Mouse (Mus musculus) small intestine, adult 2 months (tissue): Measurements from ENCODE around the gene Vmn2r115. TPM values are rescaled to one million over a fixed set of nuclear protein-coding genes. Genes with fewer than 3 reads are reported as not detected.
"Not testable (repeated sequence)": the region's sequence is repeated elsewhere in the genome, so short reads cannot be mapped to it uniquely, and the experiment has no call there.

Experiments
- H3K27ac ChIP-seq: fragments of 200-500 bp; 2 replicates; pipeline ENCODE4 v1.5.1; 2012; ENCODE audit warnings: low read depth, low read length, control low read depth, inconsistent platforms; ENCODE audit not compliant: insufficient read depth
- H3K27me3 ChIP-seq: fragments of 200-500 bp; 2 replicates; pipeline ENCODE4 v1.6.1; 2012; ENCODE audit warnings: mild to moderate bottlenecking, moderate library complexity, low read length, inconsistent platforms; ENCODE audit not compliant: control insufficient read depth, insufficient read depth
- H3K36me3 ChIP-seq: fragments of 200-500 bp; 2 replicates; pipeline ENCODE4 v1.6.1; 2012; ENCODE audit warnings: mild to moderate bottlenecking, low read length, control low read depth, inconsistent platforms; ENCODE audit not compliant: control insufficient read depth, insufficient read depth
- H3K4me1 ChIP-seq: fragments of 200-500 bp; 2 replicates; pipeline ENCODE4 v1.6.1; 2012; ENCODE audit warnings: low read length, inconsistent platforms, mixed read lengths; ENCODE audit not compliant: control insufficient read depth, insufficient read depth, insufficient read length
- H3K4me3 ChIP-seq: fragments of 200-500 bp; 2 replicates; pipeline ENCODE4 v1.5.1; 2012; ENCODE audit warnings: low read depth, mild to moderate bottlenecking, control low read depth, inconsistent platforms, low read length, moderate library complexity
- CTCF ChIP-seq: fragments of 200-500 bp; IDR thresholded peaks from 2 replicates; pipeline ENCODE4 v1.5.1; 2012; ENCODE audit warnings: low read depth, mild to moderate bottlenecking, control low read depth, inconsistent platforms, low read length, moderate library complexity, mixed read lengths; ENCODE audit not compliant: insufficient replicate concordance, insufficient read length; ENCODE audit errors: extremely low read depth
- POLR2A ChIP-seq: fragments of 200-500 bp; IDR thresholded peaks from 2 replicates; pipeline ENCODE4 v1.6.1; 2012; ENCODE audit warnings: low read depth, mild to moderate bottlenecking, control low read depth, inconsistent platforms, low read length, moderate library complexity
- WGBS: fragments of 180-500 bp; shearing (Covaris S2); methylation state at CpG from one replicate; pipeline ENCODE4 v1.1.7; 2018; 5-methylcytosine and 5-hydroxymethylcytosine counted together
- polyA plus RNA-seq: library from polyadenylated mRNA; depleted of rRNA; stranded (reverse); fragments of >200 nt; gene quantifications from 2 replicates; pipeline ENCODE4 v1.2.3, GENCODE M21; 2012; rRNA removed

The Vmn2r115 gene
- not detected in 2 replicates for polyA plus RNA-seq

- not testable (repeated sequence) for H3K4me3 ChIP-seq, H3K36me3 ChIP-seq, H3K27ac ChIP-seq, H3K27me3 ChIP-seq, H3K4me1 ChIP-seq
- 45% methylated on average over 2 of the region's 2 CpGs for WGBS
Observed at GRCm38 (mm10) chr17:23343441-23343840, at the start of gene Vmn2r115. TSS of gene Vmn2r115 (plus strand) at chr17:23343741.

GRCm38 (mm10) chr17:23312437-23312836, 31.1 kb upstream of the Vmn2r115 start, which contains the start of gene Vmn2r114:
TSS of gene Vmn2r114 (minus strand) at chr17:23312537.
- 66% methylated on average over 2 of the region's 2 CpGs for WGBS
- not testable (repeated sequence) for H3K36me3 ChIP-seq, H3K27ac ChIP-seq, H3K4me3 ChIP-seq, H3K4me1 ChIP-seq, H3K27me3 ChIP-seq

GRCm38 (mm10) chr17:23330657-23331056, 12.9 kb upstream of the Vmn2r115 start:
- H3K27ac ChIP-seq, result no peak overlapping the region
- H3K4me3 ChIP-seq, result no peak overlapping the region
- WGBS, result 77% methylated on average over 6 of the region's 6 CpGs
- no peaks in the 10 kb centered on the region for H3K4me1 ChIP-seq
- H3K27me3 ChIP-seq, result no peaks in the 10 kb centered on the region
- no peak for TF ChIP-seq CTCF
- TF ChIP-seq POLR2A, result no peak
- H3K36me3 ChIP-seq, result no peaks in the 10 kb centered on the region

- Histone ChIP-seq H3K27ac (no peak overlapping the region), H3K36me3 (no peaks in the 10 kb centered on the region), H3K4me3 (no peak overlapping the region), H3K4me1 (no peaks in the 10 kb centered on the region), H3K27me3 (no peaks in the 10 kb centered on the region)
- 61% methylated on average over 1 of the region's 1 CpGs for WGBS
- TF ChIP-seq POLR2A, result no peak
- no peak for TF ChIP-seq CTCF
Observed at GRCm38 (mm10) chr17:23351644-23352043, 8.1 kb downstream of the Vmn2r115 start.

GRCm38 (mm10) chr17:23384304-23384703, 40.8 kb downstream of the Vmn2r115 start, which contains the start of gene Vmn2r116:
TSS of gene Vmn2r116 (plus strand) at chr17:23384604.
- not testable (repeated sequence) for H3K4me1 ChIP-seq, H3K4me3 ChIP-seq, H3K27me3 ChIP-seq, H3K36me3 ChIP-seq, H3K27ac ChIP-seq

Other genes with a start within 250 kb of the Vmn2r115 start
- 0.04 and 0.06 TPM in 2 replicates for gene Zfp40, start 150.5 kb upstream of the Vmn2r115 start, polyA plus RNA-seq
- gene Vmn2r114, start 31.2 kb upstream of the Vmn2r115 start, polyA plus RNA-seq, result not detected in 2 replicates
- not detected in 2 replicates for gene Vmn2r116, start 40.9 kb downstream of the Vmn2r115 start, polyA plus RNA-seq
- not detected in 2 replicates for gene Vmn2r117, start 136.0 kb downstream of the Vmn2r115 start, polyA plus RNA-seq
- 6.4 and 7.8 TPM in 2 replicates for gene Zfp213, start 220.5 kb downstream of the Vmn2r115 start, polyA plus RNA-seq